Comparison of ENCODE assay signal across 16 mouse cellular contexts in the genomic region with DNA sequence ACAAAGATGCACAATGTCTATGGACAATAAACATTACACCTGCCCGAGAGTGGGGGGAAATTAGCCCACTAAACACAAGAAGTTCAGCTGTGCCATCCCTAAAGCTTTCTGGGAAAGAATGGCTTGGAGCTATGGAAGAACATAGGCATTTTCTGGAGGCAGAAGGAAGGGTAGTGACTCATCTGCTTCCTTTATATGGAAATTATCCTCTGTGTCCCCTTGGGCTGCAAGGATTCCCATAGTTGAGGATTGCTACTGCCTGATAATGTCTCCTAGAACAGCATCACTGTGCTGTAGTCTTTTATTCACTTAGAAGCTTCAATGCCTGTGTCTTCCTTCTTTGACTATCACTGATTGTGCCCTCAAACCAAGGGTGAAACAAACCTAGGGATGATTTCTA.
"Had no signal": no experiment of that assay in that cellular context is flagged by ENCODE, and none has a peak within 500 bp of the region (broad histone marks: within the 10 kb centered on the region; RNA-seq: fewer than 3 reads in every experiment).

No protein-coding gene starts in this region.

- DNase-seq: kidney, postnatal 10 days; kidney, postnatal 36 days; layer of hippocampus, postnatal 36 days; liver, embryonic 13.5 days; lung, adult 2 months; lung, postnatal 14 days; lung, postnatal 4 days; retina, postnatal 1 day; right cerebral cortex, postnatal 25 days; spleen, adult 18-20 months; thymus, postnatal 25 days had no signal

- H3K4me3 ChIP-seq: kidney, embryonic 15.5 days; left cerebral cortex, adult 2 months; liver, embryonic 13.5 days; neural tube, embryonic 12.5 days; stomach, embryonic 15.5 days had no signal

- H3K4me1 ChIP-seq: liver, embryonic 13.5 days; neural tube, embryonic 12.5 days; stomach, embryonic 15.5 days had no signal

- H3K9ac ChIP-seq: kidney, embryonic 15.5 days; liver, embryonic 13.5 days; neural tube, embryonic 12.5 days; stomach, embryonic 15.5 days had no signal

- H3K4me2 ChIP-seq: kidney, embryonic 15.5 days; liver, embryonic 13.5 days; midbrain, embryonic 11.5 days; neural tube, embryonic 12.5 days; stomach, embryonic 15.5 days had no signal

- H3K27me3 ChIP-seq: kidney, embryonic 15.5 days; liver, embryonic 13.5 days; neural tube, embryonic 12.5 days; stomach, embryonic 15.5 days had no signal

- H3K27ac ChIP-seq: kidney, embryonic 15.5 days; left cerebral cortex, adult 2 months; liver, embryonic 13.5 days; neural tube, embryonic 12.5 days; stomach, embryonic 15.5 days had no signal

- H3K36me3 ChIP-seq: kidney, embryonic 15.5 days; liver, embryonic 13.5 days; neural tube, embryonic 12.5 days; stomach, embryonic 15.5 days had no signal

- H3K9me3 ChIP-seq: kidney, embryonic 15.5 days; liver, embryonic 13.5 days; neural tube, embryonic 12.5 days; stomach, embryonic 15.5 days had no signal
